Mouse (Mus musculus) hindbrain, postnatal 0 days (tissue): ENCODE data around the gene Myom3. TPM values are rescaled to one million over a fixed set of nuclear protein-coding genes. Genes with fewer than 3 reads are reported as not detected.

Experiments used
- ATAC-seq: fragments of 200-750 bp; cut with Nextera tagmentation; 2 replicates; pipeline ENCODE4 v1.8.0; 2017; ENCODE audit warnings: mild to moderate bottlenecking, moderate TSS enrichment, moderate library complexity
- DNase-seq: peaks from one replicate; pipeline ENCODE4 v3.0.0-alpha.2; 2015; ENCODE audit warnings: low spot score
- H3K27ac ChIP-seq: fragments of 300-500 bp; sonication (generic); 2 replicates; pipeline ENCODE4 v1.5.1; 2014; ENCODE audit warnings: mild to moderate bottlenecking
- H3K27me3 ChIP-seq: fragments of 300-500 bp; sonication (generic); 2 replicates; pipeline ENCODE4 v1.6.1; 2014; ENCODE audit warnings: low read length, mixed read lengths; ENCODE audit not compliant: insufficient read depth
- H3K36me3 ChIP-seq: fragments of 300-500 bp; sonication (generic); 2 replicates; pipeline ENCODE4 v1.6.1; 2014; ENCODE audit warnings: low read length, mixed read lengths; ENCODE audit not compliant: insufficient read depth
- H3K4me1 ChIP-seq: fragments of 300-500 bp; sonication (generic); 2 replicates; pipeline ENCODE4 v1.6.1; 2014; ENCODE audit warnings: antibody characterized with exemption, low read length, mixed read lengths; ENCODE audit not compliant: insufficient read depth
- H3K4me2 ChIP-seq: fragments of 300-500 bp; sonication (generic); 2 replicates; pipeline ENCODE4 v1.6.1; 2014; ENCODE audit warnings: low read depth, mild to moderate bottlenecking, low read length, moderate library complexity, mixed read lengths
- H3K4me3 ChIP-seq: fragments of 300-500 bp; sonication (generic); 2 replicates; pipeline ENCODE4 v1.5.1; 2014; ENCODE audit warnings: low read length
- H3K9ac ChIP-seq: fragments of 300-500 bp; sonication (generic); replicated peaks from 2 replicates; pipeline ENCODE4 v1.6.1; 2014; ENCODE audit warnings: mild to moderate bottlenecking, low read length, moderate library complexity, mixed read lengths
- H3K9me3 ChIP-seq: fragments of 300-500 bp; sonication (generic); 2 replicates; pipeline ENCODE4 v1.6.1; 2016; ENCODE audit warnings: low read length, mixed read lengths
- CTCF ChIP-seq: IDR thresholded peaks from 2 replicates; pipeline ENCODE4 v1.5.1; 2016; ENCODE audit warnings: antibody characterized with exemption, control low read depth, low read depth
- WGBS: fragments of 180-500 bp; shearing (Covaris S2); extraction: QIAGEN DNeasy Blood & Tissue Kit; methylation state at CpG from one replicate; pipeline ENCODE4 v1.1.7; 2014; 5-methylcytosine and 5-hydroxymethylcytosine counted together
- polyA plus RNA-seq: library from polyadenylated mRNA; unstranded; fragments of >200 nt; fragmentation: Nextera tagmentation; extraction: Ambion mirVana; gene quantifications from 2 replicates; pipeline ENCODE4 v1.2.1, GENCODE M21; 2015
- total RNA-seq: library from RNA; depleted of rRNA; stranded (reverse); fragments of >200 nt; gene quantifications from 2 replicates; pipeline ENCODE4 v1.2.3, GENCODE M21; 2014

Gene Myom3
- total and polyA plus RNA-seq, 2 experiments from 2014 or later = 0.58 to 1.4 TPM

- Histone ChIP-seq H3K36me3 (no peaks in the 10 kb centered on the region), H3K9me3 (no peaks in the 10 kb centered on the region), H3K4me2 (no peak overlapping the region), H3K4me1 (no peaks in the 10 kb centered on the region), H3K27me3 (no peaks in the 10 kb centered on the region), H3K9ac (no peak overlapping the region), H3K4me3 (no peak overlapping the region), H3K27ac (no peak overlapping the region)
- peak; percentile 96 for TF ChIP-seq CTCF
- peak; percentile 92 for DNase-seq
- 14% methylated on average over 8 of the region's 8 CpGs for WGBS
- peak; percentile 61 for ATAC-seq
Measured at GRCm38 (mm10) chr4:135801543-135801942, 42.0 kb downstream of the Myom3 start.

GRCm38 (mm10) chr4:135803299-135803698 is 43.8 kb downstream of the Myom3 start:
- Histone ChIP-seq H3K27ac (no peak overlapping the region), H3K9me3 (no peaks in the 10 kb centered on the region), H3K36me3 (no peaks in the 10 kb centered on the region), H3K4me1 (no peaks in the 10 kb centered on the region), H3K9ac (no peak overlapping the region), H3K4me3 (no peak overlapping the region), H3K27me3 (no peaks in the 10 kb centered on the region), H3K4me2 (no peak overlapping the region)
- peak; percentile 34 for DNase-seq
- 57% methylated on average over 4 of the region's 4 CpGs for WGBS
- peak; percentile 52 for TF ChIP-seq CTCF
- no peak for ATAC-seq

GRCm38 (mm10) chr4:135804169-135804568 is 44.7 kb downstream of the Myom3 start:
- ATAC-seq (no peak), DNase-seq (no peak)
- Histone ChIP-seq H3K4me1 (no peaks in the 10 kb centered on the region), H3K9ac (no peak overlapping the region), H3K27me3 (no peaks in the 10 kb centered on the region), H3K9me3 (no peaks in the 10 kb centered on the region), H3K27ac (no peak overlapping the region), H3K4me3 (no peak overlapping the region), H3K36me3 (no peaks in the 10 kb centered on the region), H3K4me2 (no peak overlapping the region)
- WGBS = 83% methylated on average over 5 of the region's 5 CpGs
- no peak for TF ChIP-seq CTCF

- ATAC-seq = no peak
- WGBS = 80% methylated on average over 7 of the region's 7 CpGs
- H3K4me1 ChIP-seq = no peaks in the 10 kb centered on the region
Measured at GRCm38 (mm10) chr4:135814896-135815295, 55.4 kb downstream of the Myom3 start.

GRCm38 (mm10) chr4:135816905-135817622 is 57.5 kb downstream of the Myom3 start:
- ATAC-seq (no peak), DNase-seq (peak; percentile 73)
- Histone ChIP-seq H3K9ac (no peak overlapping the region), H3K27ac (no peak overlapping the region), H3K4me1 (no peaks in the 10 kb centered on the region), H3K4me2 (no peak overlapping the region), H3K27me3 (no peaks in the 10 kb centered on the region), H3K4me3 (no peak overlapping the region), H3K36me3 (no peaks in the 10 kb centered on the region), H3K9me3 (no peaks in the 10 kb centered on the region)
- WGBS = 43% methylated on average over 12 of the region's 12 CpGs
- TF ChIP-seq CTCF = peak; percentile 73

More at GRCm38 (mm10) chr4:135814896-135815295, 55.4 kb downstream of the Myom3 start:
- no peak overlapping the region for H3K27ac ChIP-seq
- H3K4me2 ChIP-seq = no peak overlapping the region
- H3K9ac ChIP-seq = no peak overlapping the region
- H3K9me3 ChIP-seq = no peaks in the 10 kb centered on the region
- DNase-seq = no peak
- no peak overlapping the region for H3K4me3 ChIP-seq
- no peaks in the 10 kb centered on the region for H3K27me3 ChIP-seq
- no peak for TF ChIP-seq CTCF
- no peaks in the 10 kb centered on the region for H3K36me3 ChIP-seq

GRCm38 (mm10) chr4:135818366-135818765 is 58.9 kb downstream of the Myom3 start:
- no peak overlapping the region for H3K9ac ChIP-seq
- no peak overlapping the region for H3K4me2 ChIP-seq
- H3K4me3 ChIP-seq = no peak overlapping the region
- H3K36me3 ChIP-seq = no peaks in the 10 kb centered on the region
- H3K4me1 ChIP-seq = no peaks in the 10 kb centered on the region
- H3K9me3 ChIP-seq = no peaks in the 10 kb centered on the region
- H3K27ac ChIP-seq = no peak overlapping the region
- WGBS = 79% methylated on average over 3 of the region's 3 CpGs
- DNase-seq (no peak), ATAC-seq (no peak)
- TF ChIP-seq CTCF = no peak
- H3K27me3 ChIP-seq = no peaks in the 10 kb centered on the region

GRCm38 (mm10) chr4:135819826-135820526 is 60.5 kb downstream of the Myom3 start:
- H3K9me3 ChIP-seq = no peaks in the 10 kb centered on the region
- no peak overlapping the region for H3K4me3 ChIP-seq
- H3K4me1 ChIP-seq = no peaks in the 10 kb centered on the region
- DNase-seq (no peak), ATAC-seq (no peak)
- no peak overlapping the region for H3K4me2 ChIP-seq
- H3K36me3 ChIP-seq = no peaks in the 10 kb centered on the region
- no peak for TF ChIP-seq CTCF
- H3K9ac ChIP-seq = no peak overlapping the region
- no peaks in the 10 kb centered on the region for H3K27me3 ChIP-seq
- H3K27ac ChIP-seq = no peak overlapping the region
- 77% methylated on average over 17 of the region's 17 CpGs for WGBS
